Mouse (Mus musculus): ENCODE data around the gene 2310057M21Rik. TPM values are rescaled to one million over a fixed set of nuclear protein-coding genes. Genes with fewer than 3 reads are reported as not detected.

The 2310057M21Rik gene
- 19.1 and 20.4 TPM in 2 replicates for polyA plus RNA-seq (2012; rRNA removed)

GRCm38 (mm10) chr7:131362615-131363300 lies at the start of gene 2310057M21Rik:
Gene 2310057M21Rik, minus strand, starts transcription at chr7:131362759.

GRCm38 (mm10) chr7:131410416-131411058 lies 48.0 kb upstream of the 2310057M21Rik start, which contains the start of the genes Ikzf5 and Acadsb:
Gene Ikzf5, minus strand, starts transcription at chr7:131410521.
Gene Acadsb, plus strand, starts transcription at chr7:131410601.

GRCm38 (mm10) chr7:131370648-131371469 lies 8.3 kb upstream of the 2310057M21Rik start, which contains the start of gene Pstk:
Gene Pstk, plus strand, starts transcription at chr7:131371141.

GRCm38 (mm10) chr7:131333564-131333963 lies 29.0 kb downstream of the 2310057M21Rik start, which contains the start of gene Fam24a:
Gene Fam24a, plus strand, starts transcription at chr7:131333864.

GRCm38 (mm10) chr7:131329416-131329815 lies 33.1 kb downstream of the 2310057M21Rik start, which contains the start of gene Fam24b:
Gene Fam24b, minus strand, starts transcription at chr7:131329516.

GRCm38 (mm10) chr7:131322192-131322591 lies 40.4 kb downstream of the 2310057M21Rik start, which contains the start of gene Cuzd1:
Gene Cuzd1, minus strand, starts transcription at chr7:131322292.

Other genes starting within 250 kb of the 2310057M21Rik start
- not detected in 2 replicates for gene 4933402N03Rik, start 216.4 kb downstream of the 2310057M21Rik start, polyA plus RNA-seq (2012; rRNA removed)
- 0.04 TPM in 2 replicates for gene 5430419D17Rik, start 188.4 kb downstream of the 2310057M21Rik start, polyA plus RNA-seq (2012; rRNA removed)
- 0.11 and 0.12 TPM in 2 replicates for gene Cuzd1, start 40.5 kb downstream of the 2310057M21Rik start, polyA plus RNA-seq (2012; rRNA removed)
- 0.27 and 0.40 TPM in 2 replicates for gene Fam24b, start 33.2 kb downstream of the 2310057M21Rik start, polyA plus RNA-seq (2012; rRNA removed)
- gene Fam24a, start 28.9 kb downstream of the 2310057M21Rik start, polyA plus RNA-seq (2012; rRNA removed), result not detected in 2 replicates
- 41.5 and 46.1 TPM in 2 replicates for gene Pstk, start 8.4 kb upstream of the 2310057M21Rik start, polyA plus RNA-seq (2012; rRNA removed)
- 15.1 and 15.7 TPM in 2 replicates for gene Ikzf5, start 47.8 kb upstream of the 2310057M21Rik start, polyA plus RNA-seq (2012; rRNA removed)
- 34.3 and 37.3 TPM in 2 replicates for gene Acadsb, start 47.8 kb upstream of the 2310057M21Rik start, polyA plus RNA-seq (2012; rRNA removed)
- gene Hmx3, start 180.1 kb upstream of the 2310057M21Rik start, polyA plus RNA-seq (2012; rRNA removed), result 0.82 and 1.0 TPM in 2 replicates
- 0.41 and 0.65 TPM in 2 replicates for gene Hmx2, start 186.0 kb upstream of the 2310057M21Rik start, polyA plus RNA-seq (2012; rRNA removed)
- gene Bub3, start 197.5 kb upstream of the 2310057M21Rik start, polyA plus RNA-seq (2012; rRNA removed), result 117 and 119 TPM in 2 replicates